Mouse (Mus musculus): ENCODE data around the gene Pde4c.

Gene Pde4c

GRCm38 (mm10) chr8:70766571-70767440 lies 43.3 kb downstream of the Pde4c start:
- peak; percentile 94 for DNase-seq (ENCODE audit: low read depth, low spot score)

- DNase-seq (ENCODE audit: low read depth, low spot score): no peak
Observed at GRCm38 (mm10) chr8:70767503-70767902, 44.0 kb downstream of the Pde4c start.

- no peak for DNase-seq (ENCODE audit: low read depth, low spot score)
Observed at GRCm38 (mm10) chr8:70768231-70768776, 44.8 kb downstream of the Pde4c start.

- peak; percentile 93 for DNase-seq (ENCODE audit: low read depth, low spot score)
Observed at GRCm38 (mm10) chr8:70768956-70769355, 45.4 kb downstream of the Pde4c start.

GRCm38 (mm10) chr8:70769359-70769758 lies 45.8 kb downstream of the Pde4c start:
- peak; percentile 97 for DNase-seq (ENCODE audit: low read depth, low spot score)

GRCm38 (mm10) chr8:70769858-70770257 lies 46.3 kb downstream of the Pde4c start:
- DNase-seq (ENCODE audit: low read depth, low spot score): no peak

- no peak for DNase-seq (ENCODE audit: low read depth, low spot score)
Observed at GRCm38 (mm10) chr8:70770748-70771147, 47.2 kb downstream of the Pde4c start.

- DNase-seq (ENCODE audit: low read depth, low spot score): no peak
Observed at GRCm38 (mm10) chr8:70771217-70771616, 47.7 kb downstream of the Pde4c start.

- DNase-seq (ENCODE audit: low read depth, low spot score): no peak
Observed at GRCm38 (mm10) chr8:70772075-70772474, 48.6 kb downstream of the Pde4c start.

GRCm38 (mm10) chr8:70772890-70773289 lies 49.4 kb downstream of the Pde4c start:
- DNase-seq (ENCODE audit: low read depth, low spot score): no peak

- no peak for DNase-seq (ENCODE audit: low read depth, low spot score)
Observed at GRCm38 (mm10) chr8:70773410-70773809, 49.9 kb downstream of the Pde4c start.

GRCm38 (mm10) chr8:70773833-70774232 lies 50.3 kb downstream of the Pde4c start:
- DNase-seq (ENCODE audit: low read depth, low spot score): no peak

- DNase-seq (ENCODE audit: low read depth, low spot score): no peak
Observed at GRCm38 (mm10) chr8:70774740-70775139, 51.2 kb downstream of the Pde4c start.

- no peak for DNase-seq (ENCODE audit: low read depth, low spot score)
Observed at GRCm38 (mm10) chr8:70775227-70775626, 51.7 kb downstream of the Pde4c start.

- no peak for DNase-seq (ENCODE audit: low read depth, low spot score)
Observed at GRCm38 (mm10) chr8:70775851-70776495, 52.5 kb downstream of the Pde4c start.

- DNase-seq (ENCODE audit: low read depth, low spot score): peak; percentile 96
Observed at GRCm38 (mm10) chr8:70776496-70777444, 53.2 kb downstream of the Pde4c start, which contains the start of gene Pik3r2. Gene Pik3r2 (minus strand): TSS chr8:70776713.

GRCm38 (mm10) chr8:70780093-70780492 lies 56.6 kb downstream of the Pde4c start:
- no peak for DNase-seq (ENCODE audit: low read depth, low spot score)

GRCm38 (mm10) chr8:70786291-70787050 lies 63.0 kb downstream of the Pde4c start:
- no peak for DNase-seq (ENCODE audit: low read depth, low spot score)

GRCm38 (mm10) chr8:70787051-70787445 lies 63.5 kb downstream of the Pde4c start:
- DNase-seq (ENCODE audit: low read depth, low spot score): no peak

- DNase-seq (ENCODE audit: low read depth, low spot score): peak; percentile 92
Observed at GRCm38 (mm10) chr8:70787941-70788667, 64.6 kb downstream of the Pde4c start.

Measured in R1 (cell line).